Mouse (Mus musculus) left cerebral cortex, adult 9 months (tissue): ENCODE data around the gene Gpr155.

Source experiments
- DNase-seq, 2 experiments: peaks; one replicate each; pipeline ENCODE4 v3.0.0; 2022; ENCODE audit warnings: low spot score in 2 of 2

Gene Gpr155

DNA sequence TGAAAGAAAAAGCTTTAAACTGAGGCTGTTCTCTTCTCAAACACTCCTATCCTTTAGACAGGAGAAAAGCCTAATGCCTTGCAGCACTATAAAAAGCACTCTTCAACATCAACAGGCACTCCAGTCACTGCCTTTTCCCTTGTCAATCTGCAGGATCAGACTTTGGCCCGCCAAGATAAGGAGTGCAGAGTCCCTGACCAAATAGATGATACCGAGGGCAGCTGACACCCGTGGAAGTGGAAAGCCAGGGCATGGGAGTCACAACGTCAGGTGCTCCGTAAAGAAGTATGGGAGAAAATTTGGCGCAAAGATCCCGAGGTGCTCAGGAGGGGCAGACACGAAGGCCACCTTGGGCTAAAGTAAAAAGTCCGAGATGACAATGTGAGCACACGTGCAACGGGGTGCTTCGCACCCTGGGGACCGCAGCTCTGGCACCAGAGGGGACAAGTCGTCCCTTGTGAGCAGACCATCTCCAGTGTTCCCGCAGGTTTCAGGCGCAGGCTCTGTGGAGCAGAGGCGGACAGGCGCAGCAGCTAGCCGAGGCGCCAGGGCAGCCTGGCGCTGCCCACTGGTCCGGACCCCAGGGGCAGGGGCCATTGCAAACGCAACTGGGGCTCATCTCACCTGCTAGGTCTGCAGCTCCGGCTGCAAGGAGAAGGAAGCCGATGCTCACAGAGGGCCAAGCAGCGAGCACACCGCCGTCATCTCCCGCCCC lies 574 bp downstream of the Gpr155 start:
- DNase-seq = peak in 1 of 2 experiments; percentile 22

DNA sequence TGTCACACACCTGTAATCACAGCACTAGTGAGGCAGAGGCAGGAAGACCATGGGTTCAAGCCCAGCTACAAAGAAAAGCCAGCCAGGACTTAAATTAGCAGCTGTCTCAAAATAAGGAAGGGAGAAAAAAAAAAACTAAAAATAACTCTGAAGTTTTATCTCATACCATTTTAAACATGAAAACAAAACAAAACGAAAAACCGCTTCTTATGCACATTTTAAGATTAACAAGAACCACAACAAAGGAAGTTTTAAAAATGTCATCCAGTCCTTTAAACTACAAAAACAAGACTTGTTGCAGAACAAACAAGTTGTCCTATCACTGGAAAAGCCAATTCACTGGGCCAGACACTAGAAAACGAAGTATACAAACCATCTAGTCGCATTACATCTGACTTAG lies 1.2 kb downstream of the Gpr155 start:
- DNase-seq = no peak

DNA sequence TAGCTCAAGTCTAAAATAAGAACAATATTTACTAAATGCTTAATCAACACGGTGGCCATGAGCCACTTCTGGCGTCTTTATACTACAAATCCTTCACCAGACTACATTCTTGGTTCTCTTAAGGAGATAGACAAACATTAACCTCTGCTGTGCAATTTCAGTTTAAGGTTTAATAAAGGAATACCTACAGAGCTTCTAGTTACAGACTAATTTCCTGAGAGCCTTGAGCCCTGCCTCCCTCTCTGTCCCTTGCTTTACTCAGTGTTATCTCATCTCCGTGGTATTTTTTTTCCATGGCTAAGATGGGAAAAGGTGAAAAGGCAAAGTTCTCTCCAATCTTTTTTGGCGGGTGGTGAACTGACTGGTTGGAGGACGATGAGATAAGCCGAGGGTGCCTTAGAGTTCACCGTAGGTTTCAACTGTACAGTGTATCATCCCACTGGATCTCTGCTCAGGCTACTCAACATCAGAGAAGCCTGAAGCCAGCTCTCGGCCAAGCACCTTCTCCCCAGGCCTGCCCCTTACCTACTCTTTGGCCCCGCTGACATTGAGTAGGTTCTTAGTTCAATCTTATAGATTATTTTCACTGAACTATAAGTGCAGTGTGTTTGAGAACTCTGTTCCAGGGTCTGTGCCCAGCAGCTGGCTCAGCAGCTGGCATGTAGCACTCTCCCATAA lies 5.9 kb downstream of the Gpr155 start:
- no peak for DNase-seq

DNA sequence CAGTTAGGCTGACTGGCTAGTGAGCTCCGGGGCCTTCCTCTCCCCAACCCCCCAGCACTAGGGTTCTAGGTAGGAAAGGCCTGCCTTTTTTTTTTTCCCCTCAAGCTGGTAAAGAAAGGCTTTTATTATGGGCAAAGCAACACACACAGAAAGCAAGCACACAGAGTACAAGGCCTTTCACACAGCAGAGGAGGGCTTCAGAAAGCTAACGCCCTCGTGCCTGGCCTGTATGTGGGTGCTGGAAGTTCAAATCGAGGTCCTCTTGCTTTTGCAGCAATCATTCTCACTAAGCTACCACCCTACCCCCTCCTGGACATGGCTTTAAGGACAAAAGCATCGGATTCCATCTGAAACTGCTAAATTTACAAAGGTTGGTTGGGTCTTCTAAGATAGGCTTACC lies 6.7 kb downstream of the Gpr155 start:
- DNase-seq = no peak

DNA sequence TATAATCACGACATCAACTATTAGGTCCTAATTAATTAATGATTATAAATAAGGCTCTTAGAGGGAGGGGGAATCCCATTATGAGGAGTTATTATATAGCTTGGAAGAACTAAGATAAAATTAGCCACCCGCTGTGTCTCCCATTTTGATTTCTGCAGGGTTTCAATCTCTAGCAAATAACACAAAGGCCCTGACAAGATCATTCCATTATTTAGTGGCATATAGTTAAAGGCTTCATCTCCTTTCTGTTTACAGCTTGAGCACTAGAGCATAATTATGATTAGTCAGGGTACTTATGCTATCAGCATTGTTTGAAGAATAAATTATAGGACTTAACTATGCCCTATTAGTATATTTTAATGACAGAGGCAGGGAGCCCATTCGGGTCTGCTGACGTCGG lies 8.0 kb downstream of the Gpr155 start:
- no peak for DNase-seq

DNA sequence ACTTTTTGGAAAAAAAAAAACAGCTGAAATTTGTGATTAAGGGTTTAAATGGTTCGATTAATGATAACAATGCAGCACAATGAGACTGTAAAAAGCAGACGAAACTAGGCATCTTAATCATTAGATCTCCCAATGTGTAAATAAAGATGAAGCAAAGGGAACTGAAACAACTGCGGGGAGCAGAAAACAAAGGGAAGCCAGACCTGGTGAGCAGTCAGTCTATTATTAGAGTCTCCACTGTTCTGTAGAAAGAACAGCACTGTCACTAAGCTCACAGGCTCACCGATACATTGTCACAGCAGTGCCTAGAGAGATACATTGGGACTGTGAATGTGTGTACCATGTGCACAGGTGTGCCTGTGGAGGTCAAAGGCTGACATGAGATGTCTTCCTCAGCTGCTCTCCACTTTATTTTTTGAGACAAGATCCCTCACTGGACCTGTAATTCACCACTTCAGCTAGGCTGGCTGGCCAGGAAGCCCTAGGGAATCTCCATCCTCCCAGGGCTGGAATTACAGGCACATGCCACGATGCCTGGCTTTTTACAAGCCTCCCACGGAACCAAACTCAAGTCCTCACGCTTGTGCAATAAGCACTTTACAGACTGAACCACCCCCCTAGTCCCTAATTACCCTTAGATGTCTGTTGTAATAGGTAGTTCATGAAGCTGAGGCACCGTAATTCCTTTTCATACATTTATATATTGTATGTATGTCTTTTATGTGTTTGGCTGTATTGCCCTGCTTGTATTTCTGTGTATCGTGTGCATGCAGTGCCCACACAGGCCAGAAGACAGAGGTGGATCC lies 14.6 kb downstream of the Gpr155 start:
- no peak for DNase-seq

DNA sequence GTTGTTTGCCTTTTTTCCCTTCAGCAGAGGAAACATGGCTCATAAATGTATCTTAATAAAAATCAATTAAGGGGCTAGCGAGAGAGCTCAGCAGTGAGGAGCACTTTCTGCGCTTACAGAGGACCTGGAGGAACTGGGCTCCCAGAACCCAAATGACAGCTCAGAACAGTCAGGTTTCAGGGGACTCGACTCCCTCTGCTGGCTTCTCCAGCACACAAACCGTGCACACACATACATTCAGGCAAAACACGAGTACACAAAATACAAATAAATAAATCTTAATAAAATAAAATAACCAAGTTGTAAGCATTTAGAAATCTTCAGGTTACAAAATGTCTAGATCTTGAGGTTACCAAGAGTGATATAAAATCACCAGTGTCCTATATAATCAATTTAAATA lies 22.9 kb downstream of the Gpr155 start:
- DNase-seq = no peak

DNA sequence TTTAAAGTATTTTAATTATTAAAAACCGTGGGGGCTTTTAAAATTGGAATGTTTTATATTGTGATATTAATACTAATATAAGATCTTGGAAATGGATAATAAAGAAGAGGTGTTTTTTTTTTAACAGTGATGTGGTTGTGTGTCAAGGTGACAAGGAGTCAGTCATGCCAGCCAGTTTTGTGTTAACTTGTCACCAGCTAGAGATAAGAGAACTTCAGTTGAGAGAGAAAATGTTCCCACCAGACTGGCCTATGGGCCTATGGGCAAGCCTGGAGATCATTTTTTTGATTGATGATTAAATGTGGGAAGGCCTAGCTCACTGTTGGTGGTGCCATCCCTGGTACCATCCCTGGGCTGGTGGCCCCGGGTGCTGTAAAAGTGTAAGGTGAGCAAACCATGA lies 25.8 kb downstream of the Gpr155 start:
- DNase-seq = no peak

DNA sequence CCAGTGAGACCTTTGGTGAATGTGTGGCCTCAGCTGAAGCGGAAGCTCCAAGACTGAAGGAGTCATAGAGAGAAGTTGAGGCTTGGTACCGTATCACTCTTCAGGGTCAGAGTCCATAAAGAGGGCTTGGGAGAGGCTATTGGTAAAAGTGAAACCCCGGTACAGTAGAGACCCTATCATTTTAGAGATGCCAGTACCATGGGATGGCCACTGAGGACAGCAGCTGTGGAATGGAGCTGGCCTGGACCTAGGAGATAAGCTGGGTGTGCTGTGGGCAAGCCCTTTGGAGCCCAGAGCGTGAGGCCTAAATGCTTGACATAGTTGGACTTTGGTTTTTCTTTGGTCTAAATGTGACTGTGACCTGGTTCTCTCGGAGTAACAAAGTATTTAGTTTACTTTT lies 26.4 kb downstream of the Gpr155 start:
- no peak for DNase-seq

DNA sequence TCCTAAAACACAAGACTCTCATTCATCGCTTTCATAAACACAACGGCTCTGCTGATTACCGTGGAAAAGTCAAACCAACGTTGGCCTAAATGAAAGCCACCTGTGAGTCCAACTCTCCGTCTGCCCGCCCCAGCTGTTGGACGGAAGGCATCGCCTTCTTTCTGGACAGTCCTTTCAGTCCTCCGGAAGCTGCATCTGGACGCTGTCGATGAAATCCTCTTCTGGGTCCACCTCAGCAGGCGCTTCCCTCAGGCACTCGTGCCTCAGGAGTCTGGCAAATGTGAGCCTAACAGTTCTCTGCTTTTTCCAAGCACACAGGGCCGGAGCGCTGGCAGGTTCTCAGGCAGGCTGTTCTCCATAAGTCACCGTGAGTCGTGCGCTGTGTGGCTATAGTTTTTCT lies 29.4 kb downstream of the Gpr155 start:
- no peak for DNase-seq

DNA sequence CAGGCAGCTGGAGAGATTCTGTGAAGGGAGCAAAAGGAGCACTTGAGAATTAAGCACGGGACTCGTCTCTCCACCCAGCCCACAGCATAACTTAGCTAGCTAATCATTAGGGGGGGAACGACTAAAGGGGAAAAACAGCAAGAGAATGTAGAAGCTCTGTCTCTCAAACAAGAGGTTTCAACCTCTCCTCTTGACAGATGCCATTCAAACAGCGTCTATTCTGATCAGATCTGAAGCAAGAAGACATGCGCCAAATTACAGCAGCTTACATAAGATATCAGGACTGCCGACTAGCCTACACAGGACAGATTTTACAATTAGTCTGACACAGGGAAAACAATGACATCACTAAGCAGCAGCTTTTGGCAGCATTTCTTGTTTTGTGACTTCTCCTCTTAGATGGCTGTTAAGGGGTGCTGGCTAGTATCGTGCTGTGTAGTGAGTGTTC lies 34.4 kb downstream of the Gpr155 start:
- peak; percentile 29 to 30 for DNase-seq

DNA sequence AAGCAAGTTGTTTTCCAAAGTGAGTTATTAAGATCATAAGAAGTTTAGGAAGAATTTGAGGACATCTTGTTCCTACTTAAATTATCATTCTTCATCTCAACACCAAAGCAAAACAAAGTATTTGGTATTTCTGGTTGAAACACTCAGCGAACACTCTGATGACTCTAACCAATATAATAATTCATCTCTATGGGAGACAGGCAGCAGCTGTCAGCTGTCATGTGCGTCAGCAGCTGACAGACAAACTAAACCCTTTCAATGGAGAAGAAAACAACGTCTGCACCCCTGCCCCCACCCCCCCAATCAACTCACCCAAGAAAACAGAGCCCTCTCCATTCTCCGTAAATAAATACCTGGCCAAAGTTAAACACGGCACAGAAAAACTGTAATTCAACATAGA lies 34.9 kb downstream of the Gpr155 start:
- no peak for DNase-seq

DNA sequence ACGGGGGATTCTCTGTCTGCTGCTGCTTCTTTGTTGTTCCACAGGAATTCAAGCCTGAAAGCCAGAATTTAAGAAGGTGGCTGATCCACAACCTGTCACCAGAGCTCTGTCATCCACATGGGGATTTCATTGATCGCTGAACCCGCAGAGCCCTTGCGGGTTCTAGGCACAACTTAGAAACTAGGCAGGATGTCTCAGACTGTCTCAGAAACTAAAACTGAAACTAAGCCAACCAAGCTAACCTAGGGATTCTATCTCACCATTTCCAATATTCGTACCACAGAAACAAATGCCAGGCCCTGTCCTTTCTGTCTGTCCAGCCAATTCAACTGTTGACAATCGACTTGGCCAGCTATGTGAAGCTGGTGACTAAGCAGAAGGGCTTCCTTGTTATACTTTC lies 38.2 kb downstream of the Gpr155 start:
- DNase-seq = no peak

DNA sequence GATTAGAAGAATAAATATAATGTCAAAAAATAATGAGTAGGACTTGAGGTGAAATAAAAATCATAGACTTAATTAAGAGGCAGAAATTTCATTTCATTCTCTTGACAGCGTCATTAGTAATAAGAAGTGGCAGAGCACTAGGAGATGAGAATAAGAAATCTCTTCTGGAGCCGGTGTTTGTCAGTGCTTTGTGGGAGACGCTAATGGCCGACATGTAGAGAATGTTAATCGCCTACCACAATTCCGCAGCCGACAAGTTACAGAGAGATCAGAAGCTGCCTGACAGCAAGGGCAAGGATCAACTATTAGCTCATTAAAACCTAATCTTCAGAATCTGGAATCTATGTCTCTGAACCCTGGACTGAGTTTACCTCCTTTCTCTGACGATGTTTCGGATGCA lies 38.6 kb downstream of the Gpr155 start:
- DNase-seq = no peak

DNA sequence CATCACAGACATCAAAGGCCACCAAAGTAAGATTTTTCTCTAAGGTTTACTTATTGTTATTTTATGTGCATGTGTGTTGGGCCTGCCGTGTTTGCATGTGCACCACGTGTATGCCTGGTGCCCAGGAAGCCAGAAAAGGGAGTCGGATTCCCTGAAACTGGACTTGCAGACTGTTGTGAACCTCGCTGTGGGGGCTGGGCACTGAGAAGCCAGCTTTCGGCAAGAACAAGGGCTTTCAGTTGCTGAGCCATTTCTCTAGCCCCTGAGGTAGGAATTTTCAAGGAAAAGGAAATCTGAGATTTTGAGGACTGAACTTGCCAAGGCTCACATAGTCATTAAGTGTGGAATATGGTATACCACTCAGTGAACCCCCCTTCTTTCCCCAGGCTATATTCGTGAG lies 39.2 kb downstream of the Gpr155 start:
- DNase-seq = no peak

DNA sequence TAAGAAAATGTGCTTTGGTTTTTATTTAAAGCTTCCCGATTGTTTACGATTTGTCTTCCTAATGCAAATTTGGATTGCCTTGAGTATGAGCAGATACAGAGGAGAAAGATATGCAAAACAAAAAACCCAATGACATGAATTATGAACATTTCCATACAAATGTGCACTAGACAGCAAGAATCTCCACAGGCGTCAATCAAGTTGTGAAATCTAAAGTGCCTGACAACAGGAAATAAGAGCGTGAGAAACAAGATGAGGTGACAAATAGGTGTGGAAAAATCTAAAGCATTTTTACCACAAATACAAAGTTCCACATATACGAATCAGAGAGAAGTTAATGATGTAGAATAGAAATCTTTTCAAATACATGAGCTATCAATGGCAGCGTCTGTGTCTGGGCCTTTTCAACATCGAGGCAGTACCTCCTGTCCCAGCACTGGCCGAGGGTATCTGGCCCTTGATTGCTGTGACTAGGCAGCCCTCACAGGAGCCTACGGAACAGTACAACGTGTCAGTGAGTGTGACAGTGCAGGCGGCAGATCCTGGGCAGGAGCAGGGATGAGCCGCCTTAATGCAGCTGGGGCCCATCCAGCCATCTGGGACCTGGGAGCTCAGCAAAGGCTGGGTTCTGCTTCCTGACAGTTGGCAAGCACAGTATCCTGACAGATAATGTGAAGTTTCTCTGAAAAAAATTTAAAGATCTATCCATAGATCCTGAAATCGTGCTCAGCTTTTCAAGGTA lies 39.9 kb downstream of the Gpr155 start:
- peak; percentile 37 to 67 for DNase-seq

DNA sequence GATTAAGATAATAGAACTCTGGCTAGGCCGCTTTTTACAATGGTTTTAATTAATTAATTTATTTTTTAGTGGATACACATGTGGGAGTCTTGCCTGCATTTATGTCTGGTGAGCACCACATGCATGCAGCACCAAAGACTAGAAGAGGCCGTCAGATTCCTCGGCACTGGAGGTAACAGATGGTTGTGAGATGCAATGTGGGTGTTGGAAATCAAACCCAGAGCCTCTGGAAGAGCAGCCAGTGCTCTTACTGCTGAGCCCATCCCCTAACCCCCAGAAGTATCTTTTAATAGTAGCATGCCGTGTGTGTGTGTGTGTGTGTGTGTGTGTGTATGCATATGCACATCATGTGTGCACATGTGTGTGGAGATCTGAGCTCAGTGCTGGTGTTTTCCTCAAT lies 41.2 kb downstream of the Gpr155 start:
- peak in 1 of 2 experiments; percentile 26 for DNase-seq

DNA sequence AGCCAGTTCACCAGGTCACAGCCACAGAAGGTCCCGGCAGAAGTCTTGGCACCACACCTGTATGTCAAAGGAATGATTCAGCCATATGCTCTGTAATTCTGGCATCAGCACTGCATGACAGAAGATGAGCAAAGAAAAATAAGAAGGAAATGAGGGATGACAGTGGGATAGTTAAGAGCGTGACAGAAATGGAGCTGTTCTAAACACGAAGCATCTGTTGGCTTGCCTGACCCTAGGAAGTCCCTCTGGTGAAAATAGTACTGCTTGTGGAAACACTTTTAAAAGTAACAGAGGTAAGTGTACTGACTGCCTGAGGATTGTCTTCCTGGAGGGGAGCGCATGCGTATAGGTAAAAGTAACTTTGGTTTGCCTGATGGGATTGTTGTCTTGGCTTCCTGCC lies 42.7 kb downstream of the Gpr155 start:
- DNase-seq = no peak

DNA sequence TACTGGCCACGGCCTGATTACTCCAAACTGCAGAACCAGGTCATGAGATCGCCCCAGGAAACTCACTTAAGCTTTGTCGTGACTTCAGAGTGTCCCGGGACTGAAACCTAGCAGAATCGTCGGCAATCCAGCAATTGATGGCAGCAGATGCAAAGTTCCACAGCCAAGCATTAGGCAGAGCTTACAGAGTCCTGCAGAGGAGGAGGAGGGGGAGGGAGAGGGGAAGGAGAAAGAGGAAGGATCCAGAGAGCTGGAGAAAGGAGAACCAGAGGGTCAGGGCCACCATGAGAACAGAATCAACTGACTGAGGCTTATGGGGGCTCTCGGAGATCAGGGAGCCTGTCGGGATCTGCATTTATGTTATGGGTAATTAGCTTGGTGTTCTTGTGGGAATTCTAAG lies 48.0 kb downstream of the Gpr155 start:
- DNase-seq = no peak

DNA sequence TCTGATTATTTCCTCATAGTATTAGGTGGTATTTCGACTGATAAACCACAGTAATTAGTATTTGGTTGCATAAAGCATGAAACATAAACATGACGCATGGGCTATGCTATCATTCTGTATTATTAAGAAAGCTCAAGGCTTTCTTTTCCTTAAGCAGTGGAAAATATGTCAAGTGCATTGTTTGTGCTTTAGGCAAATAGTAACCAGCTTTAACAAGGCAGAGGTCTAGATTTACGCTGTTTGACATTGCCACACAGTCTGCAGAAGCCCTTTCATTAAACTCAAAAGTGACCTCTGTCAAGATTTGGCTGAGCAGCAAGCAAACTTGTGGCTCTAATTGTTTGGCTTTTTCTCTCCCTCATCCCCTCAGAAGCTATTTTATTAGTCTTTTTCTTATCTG lies 50.4 kb downstream of the Gpr155 start:
- DNase-seq = no peak

DNA sequence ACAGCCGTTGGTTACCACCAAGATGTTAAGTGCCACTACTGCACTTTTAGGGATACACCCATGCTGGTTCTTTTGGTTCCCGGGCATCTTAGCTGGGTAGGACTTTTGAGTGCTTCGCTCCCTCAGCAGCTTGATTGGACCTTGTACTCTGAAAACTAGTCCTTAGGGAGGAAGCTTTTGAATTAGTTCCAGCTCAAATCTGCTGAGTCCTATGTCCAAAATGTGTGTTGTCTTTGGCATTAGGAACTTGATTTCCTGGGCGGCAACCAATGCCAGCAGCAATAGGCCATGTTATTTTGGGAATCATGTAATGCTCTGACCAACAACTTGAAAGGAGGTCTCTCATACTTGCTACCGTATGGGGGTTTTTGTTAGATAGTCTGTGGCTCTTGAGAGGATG lies 60.5 kb downstream of the Gpr155 start:
- no peak for DNase-seq

DNA sequence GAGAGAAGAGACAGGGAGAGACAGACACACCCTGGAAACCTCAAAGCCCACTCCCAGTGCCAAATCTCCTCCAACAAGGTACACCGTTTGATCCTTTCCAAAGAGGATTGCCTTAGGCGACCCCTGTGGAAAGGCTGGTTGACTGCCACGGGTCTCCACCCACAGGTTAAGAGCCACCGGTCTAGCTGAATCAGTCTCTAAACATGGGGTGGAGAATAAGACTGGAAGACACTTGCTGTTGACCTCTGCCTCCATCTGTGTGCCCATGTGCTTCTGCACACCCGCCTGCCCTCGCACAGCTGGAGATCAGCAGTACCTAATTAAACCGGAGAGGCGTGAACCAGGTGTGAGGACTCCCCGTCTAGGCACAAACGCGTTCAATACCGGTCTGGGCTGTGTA lies 63.4 kb downstream of the Gpr155 start:
- DNase-seq = no peak
